Mouse (Mus musculus): ENCODE data around the gene Gm4922. TPM values are rescaled to one million over a fixed set of nuclear protein-coding genes. Genes with fewer than 3 reads are reported as not detected.
A peak's percentile ranks its signal among the peaks of the same experiment; 100 is the strongest.

The Gm4922 gene
- polyA plus RNA-seq, 1 experiment, result not detected

GRCm38 (mm10) chr10:18769909-18770308 lies 16.7 kb downstream of the Gm4922 start:
- DNase-seq (ENCODE audit: low read depth in 1 of 2, low spot score in 2 of 2), result no peak
- no peaks in the 10 kb centered on the region for H3K27me3 ChIP-seq (ENCODE audit: control insufficient read depth, insufficient read depth, low read length)

GRCm38 (mm10) chr10:18760241-18760640 lies 26.4 kb downstream of the Gm4922 start:
- Histone ChIP-seq H3K27ac (ENCODE audit: insufficient read depth, low read length) (no peak overlapping the region), H3K4me3 (ENCODE audit: extremely low read depth, insufficient read depth, insufficient read length) (no peak overlapping the region), H3K36me3 (ENCODE audit: control insufficient read depth, insufficient read depth, low read length) (no peaks in the 10 kb centered on the region), H3K4me1 (ENCODE audit: control insufficient read depth, insufficient read depth, insufficient read length) (no peaks in the 10 kb centered on the region), H3K27me3 (ENCODE audit: control insufficient read depth, insufficient read depth, low read length) (no peaks in the 10 kb centered on the region)
- no peak for TF ChIP-seq POLR2A (IDR thresholded peaks at IDR 0.05; ENCODE audit: low read depth, low read length)
- peak; percentile 21; the same call in 1 of the 2 replicates for TF ChIP-seq CTCF (IDR thresholded peaks at IDR 0.05; ENCODE audit: extremely low read depth, insufficient read depth, insufficient read length, insufficient replicate concordance)
- 73% methylated on average over 2 of the region's 2 CpGs for WGBS
- DNase-seq (ENCODE audit: low read depth in 1 of 2, low spot score in 2 of 2), result no peak

More at GRCm38 (mm10) chr10:18769909-18770308, 16.7 kb downstream of the Gm4922 start:
- Histone ChIP-seq H3K4me1 (ENCODE audit: control insufficient read depth, insufficient read depth, insufficient read length) (no peaks in the 10 kb centered on the region), H3K4me3 (ENCODE audit: extremely low read depth, insufficient read depth, insufficient read length) (no peak overlapping the region), H3K27ac (ENCODE audit: insufficient read depth, low read length) (no peak overlapping the region), H3K36me3 (ENCODE audit: control insufficient read depth, insufficient read depth, low read length) (no peaks in the 10 kb centered on the region)
- 67% methylated on average over 5 of the region's 5 CpGs for WGBS
- no peak for TF ChIP-seq POLR2A (IDR thresholded peaks at IDR 0.05; ENCODE audit: low read depth, low read length)
- no peak for TF ChIP-seq CTCF (IDR thresholded peaks at IDR 0.05; ENCODE audit: extremely low read depth, insufficient read depth, insufficient read length, insufficient replicate concordance)

- DNase-seq (ENCODE audit: low read depth in 1 of 2, low spot score in 2 of 2), result no peak
- H3K36me3 ChIP-seq (ENCODE audit: control insufficient read depth, insufficient read depth, low read length), result no peaks in the 10 kb centered on the region
- TF ChIP-seq POLR2A (IDR thresholded peaks at IDR 0.05; ENCODE audit: low read depth, low read length), result no peak
- no peak for TF ChIP-seq CTCF (IDR thresholded peaks at IDR 0.05; ENCODE audit: extremely low read depth, insufficient read depth, insufficient read length, insufficient replicate concordance)
- no peak overlapping the region for H3K4me3 ChIP-seq (ENCODE audit: extremely low read depth, insufficient read depth, insufficient read length)
- no peak overlapping the region for H3K27ac ChIP-seq (ENCODE audit: insufficient read depth, low read length)
- H3K27me3 ChIP-seq (ENCODE audit: control insufficient read depth, insufficient read depth, low read length), result no peaks in the 10 kb centered on the region
- WGBS, result 80% methylated on average over 4 of the region's 4 CpGs
- no peaks in the 10 kb centered on the region for H3K4me1 ChIP-seq (ENCODE audit: control insufficient read depth, insufficient read depth, insufficient read length)
Observed at GRCm38 (mm10) chr10:18750057-18750456, 36.5 kb downstream of the Gm4922 start.

- Histone ChIP-seq H3K27ac (ENCODE audit: insufficient read depth, low read length) (no peak within 1 kb of the TSS), H3K27me3 (ENCODE audit: control insufficient read depth, insufficient read depth, low read length) (peaks cover 8% of the 10 kb centered on the region; the same call in 1 of the 2 replicates), H3K4me3 (ENCODE audit: extremely low read depth, insufficient read depth, insufficient read length) (peak within 1 kb of the TSS; percentile 47), H3K36me3 (ENCODE audit: control insufficient read depth, insufficient read depth, low read length) (no peaks in the 10 kb centered on the region), H3K4me1 (ENCODE audit: control insufficient read depth, insufficient read depth, insufficient read length) (peaks cover 4% of the 10 kb centered on the region; the same call in 1 of the 2 replicates)
- TF ChIP-seq CTCF (IDR thresholded peaks at IDR 0.05; ENCODE audit: extremely low read depth, insufficient read depth, insufficient read length, insufficient replicate concordance) (no peak), POLR2A (IDR thresholded peaks at IDR 0.05; ENCODE audit: low read depth, low read length) (no peak)
- 6% methylated on average over 50 of the region's 50 CpGs for WGBS
- no peak for DNase-seq (ENCODE audit: low read depth in 1 of 2, low spot score in 2 of 2)
Observed at GRCm38 (mm10) chr10:18743286-18744142, 43.1 kb downstream of the Gm4922 start, which contains the start of gene Arfgef3. Gene Arfgef3 (minus strand): TSS chr10:18743949.

- TF ChIP-seq POLR2A (IDR thresholded peaks at IDR 0.05; ENCODE audit: low read depth, low read length) (no peak), CTCF (IDR thresholded peaks at IDR 0.05; ENCODE audit: extremely low read depth, insufficient read depth, insufficient read length, insufficient replicate concordance) (no peak)
- WGBS, result 94% methylated on average over 6 of the region's 6 CpGs
- Histone ChIP-seq H3K4me3 (ENCODE audit: extremely low read depth, insufficient read depth, insufficient read length) (no peak overlapping the region), H3K27ac (ENCODE audit: insufficient read depth, low read length) (no peak overlapping the region), H3K36me3 (ENCODE audit: control insufficient read depth, insufficient read depth, low read length) (no peaks in the 10 kb centered on the region), H3K4me1 (ENCODE audit: control insufficient read depth, insufficient read depth, insufficient read length) (peaks cover 4% of the 10 kb centered on the region; the same call in 1 of the 2 replicates), H3K27me3 (ENCODE audit: control insufficient read depth, insufficient read depth, low read length) (peaks cover 8% of the 10 kb centered on the region; the same call in 1 of the 2 replicates)
- no peak for DNase-seq (ENCODE audit: low read depth in 1 of 2, low spot score in 2 of 2)
Observed at GRCm38 (mm10) chr10:18742086-18742485, 44.5 kb downstream of the Gm4922 start.

DNA sequence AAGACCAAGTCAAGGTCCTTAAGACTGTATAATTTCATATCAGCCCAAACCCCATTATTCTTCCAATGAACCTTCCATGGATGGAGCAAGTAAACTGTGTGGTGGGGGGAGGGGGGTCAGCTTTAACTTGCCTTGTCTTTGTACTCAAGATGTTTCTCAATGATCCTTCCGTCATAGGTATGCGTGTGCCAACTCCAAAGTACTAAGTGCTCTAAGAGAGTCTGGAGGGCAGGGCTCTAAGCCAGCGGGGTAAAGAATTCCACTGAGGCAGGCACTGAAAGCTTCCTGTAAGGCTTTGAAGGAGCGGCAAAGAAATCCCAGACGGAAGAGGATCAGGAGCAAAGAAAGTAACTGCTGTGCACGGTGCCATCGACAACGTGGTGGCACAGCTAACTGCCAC lies 45.6 kb downstream of the Gm4922 start:
- DNase-seq (ENCODE audit: low read depth in 1 of 2, low spot score in 2 of 2), result no peak
- Histone ChIP-seq H3K4me3 (ENCODE audit: extremely low read depth, insufficient read depth, insufficient read length) (no peak overlapping the region), H3K27ac (ENCODE audit: insufficient read depth, low read length) (no peak overlapping the region), H3K27me3 (ENCODE audit: control insufficient read depth, insufficient read depth, low read length) (peaks cover 8% of the 10 kb centered on the region; the same call in 1 of the 2 replicates), H3K36me3 (ENCODE audit: control insufficient read depth, insufficient read depth, low read length) (no peaks in the 10 kb centered on the region), H3K4me1 (ENCODE audit: control insufficient read depth, insufficient read depth, insufficient read length) (peaks cover 4% of the 10 kb centered on the region; the same call in 1 of the 2 replicates)
- TF ChIP-seq CTCF (IDR thresholded peaks at IDR 0.05; ENCODE audit: extremely low read depth, insufficient read depth, insufficient read length, insufficient replicate concordance), result no peak
- 84% methylated on average over 8 of the region's 8 CpGs for WGBS

Other genes with a start within 250 kb of the Gm4922 start
- 0.05 and 0.12 TPM in 2 replicates for gene Hebp2, start 240.7 kb downstream of the Gm4922 start, polyA plus RNA-seq (2012; rRNA removed)
- 0.19 and 0.31 TPM in 2 replicates for gene Arfgef3, start 42.8 kb downstream of the Gm4922 start, polyA plus RNA-seq (2012; rRNA removed)
- gene Perp, start 58.2 kb upstream of the Gm4922 start, polyA plus RNA-seq (2012; rRNA removed), result 1.1 and 1.9 TPM in 2 replicates
- 12.2 and 13.0 TPM in 2 replicates for gene Tnfaip3, start 228.9 kb upstream of the Gm4922 start, polyA plus RNA-seq (2012; rRNA removed)